Mouse (Mus musculus) cerebellum, adult 18-20 months (tissue): ENCODE measurements around the gene BC051142.

Experiments
- DNase-seq, 2 experiments: peaks; one replicate each; pipeline ENCODE4 v3.0.0; 2021

BC051142 gene

GRCm38 (mm10) chr17:34398711-34399393 is at the start of gene BC051142:
Gene BC051142, plus strand, starts transcription at chr17:34398820.
- DNase-seq: peak; percentile 87 to 93

GRCm38 (mm10) chr17:34349429-34349828 is 49.2 kb upstream of the BC051142 start:
- peak; percentile 60 to 73 for DNase-seq

GRCm38 (mm10) chr17:34354539-34354938 is 44.1 kb upstream of the BC051142 start, which contains the start of gene Btnl2:
Gene Btnl2, plus strand, starts transcription at chr17:34354822.
- no peak for DNase-seq

- DNase-seq: no peak
Observed at GRCm38 (mm10) chr17:34354940-34355339, 43.7 kb upstream of the BC051142 start.

GRCm38 (mm10) chr17:34362954-34363546 is 35.6 kb upstream of the BC051142 start:
- no peak for DNase-seq

GRCm38 (mm10) chr17:34363676-34364310 is 34.8 kb upstream of the BC051142 start:
- DNase-seq: no peak

GRCm38 (mm10) chr17:34365031-34365430 is 33.6 kb upstream of the BC051142 start:
- DNase-seq: no peak

- DNase-seq: no peak
Observed at GRCm38 (mm10) chr17:34370563-34370962, 28.1 kb upstream of the BC051142 start.

GRCm38 (mm10) chr17:34373055-34373709 is 25.4 kb upstream of the BC051142 start:
- DNase-seq: no peak

- no peak for DNase-seq
Observed at GRCm38 (mm10) chr17:34376847-34377246, 21.8 kb upstream of the BC051142 start, which contains the start of gene Btnl1. Gene Btnl1, plus strand, starts transcription at chr17:34377132.

GRCm38 (mm10) chr17:34377450-34378209 is 21.0 kb upstream of the BC051142 start:
- DNase-seq: no peak

- no peak for DNase-seq
Observed at GRCm38 (mm10) chr17:34378716-34379115, 19.9 kb upstream of the BC051142 start.

- no peak for DNase-seq
Observed at GRCm38 (mm10) chr17:34379451-34379850, 19.2 kb upstream of the BC051142 start.

- DNase-seq: no peak
Observed at GRCm38 (mm10) chr17:34381876-34382275, 16.7 kb upstream of the BC051142 start.

- DNase-seq: no peak
Observed at GRCm38 (mm10) chr17:34383212-34383611, 15.4 kb upstream of the BC051142 start.

- no peak for DNase-seq
Observed at GRCm38 (mm10) chr17:34384699-34385098, 13.9 kb upstream of the BC051142 start.

- DNase-seq: no peak
Observed at GRCm38 (mm10) chr17:34386656-34387055, 12.0 kb upstream of the BC051142 start.

GRCm38 (mm10) chr17:34388513-34388912 is 10.1 kb upstream of the BC051142 start:
- DNase-seq: peak; percentile 48 to 50

- no peak for DNase-seq
Observed at GRCm38 (mm10) chr17:34391507-34391906, 7.1 kb upstream of the BC051142 start.

- DNase-seq: peak in 1 of 2 experiments; percentile 7
Observed at GRCm38 (mm10) chr17:34392321-34392720, 6.3 kb upstream of the BC051142 start.

GRCm38 (mm10) chr17:34397357-34397756 is 1.3 kb upstream of the BC051142 start:
- DNase-seq: peak; percentile 14 to 19

- peak; percentile 65 to 68 for DNase-seq
Observed at GRCm38 (mm10) chr17:34398058-34398710, 436 bp upstream of the BC051142 start.
